Mouse (Mus musculus) cerebellum, postnatal 14 days (tissue): ENCODE results near the gene Cdan1.

Experiments
- DNase-seq, 2 experiments: peaks; one replicate each; pipeline ENCODE4 v3.0.0; 2021; ENCODE audit warnings: mixed read lengths in 2 of 2

Cdan1 gene

GRCm38 (mm10) chr2:120849449-120850423 lies at the start of gene Cdan1:
TSS of gene Cdan1 (minus strand) at chr2:120850128.
- DNase-seq, result peak; percentile 71 to 72

GRCm38 (mm10) chr2:120896361-120896760 lies 46.4 kb upstream of the Cdan1 start:
- no peak for DNase-seq

GRCm38 (mm10) chr2:120887601-120888000 lies 37.7 kb upstream of the Cdan1 start:
- DNase-seq, result no peak

- no peak for DNase-seq
Measured at GRCm38 (mm10) chr2:120873192-120873591, 23.3 kb upstream of the Cdan1 start.

GRCm38 (mm10) chr2:120871447-120872336 lies 21.8 kb upstream of the Cdan1 start:
- DNase-seq, result no peak

- no peak for DNase-seq
Measured at GRCm38 (mm10) chr2:120867336-120867735, 17.4 kb upstream of the Cdan1 start.

GRCm38 (mm10) chr2:120866561-120866960 lies 16.6 kb upstream of the Cdan1 start:
- peak; percentile 54 to 59 for DNase-seq

GRCm38 (mm10) chr2:120863389-120863788 lies 13.5 kb upstream of the Cdan1 start:
- DNase-seq, result no peak

GRCm38 (mm10) chr2:120860699-120861098 lies 10.8 kb upstream of the Cdan1 start:
- no peak for DNase-seq

- DNase-seq, result no peak
Measured at GRCm38 (mm10) chr2:120858131-120858530, 8.2 kb upstream of the Cdan1 start.

- no peak for DNase-seq
Measured at GRCm38 (mm10) chr2:120853151-120853550, 3.2 kb upstream of the Cdan1 start.

GRCm38 (mm10) chr2:120852626-120853025 lies 2.7 kb upstream of the Cdan1 start:
- no peak for DNase-seq

- peak; percentile 99 for DNase-seq
Measured at GRCm38 (mm10) chr2:120850424-120851082, 625 bp upstream of the Cdan1 start, which contains the start of gene Ttbk2. TSS of gene Ttbk2 (minus strand) at chr2:120850604.

GRCm38 (mm10) chr2:120845280-120845679 lies 4.6 kb downstream of the Cdan1 start:
- no peak for DNase-seq

GRCm38 (mm10) chr2:120843990-120844389 lies 5.9 kb downstream of the Cdan1 start:
- DNase-seq, result no peak

GRCm38 (mm10) chr2:120841211-120841610 lies 8.7 kb downstream of the Cdan1 start:
- DNase-seq, result no peak

GRCm38 (mm10) chr2:120835167-120835566 lies 14.8 kb downstream of the Cdan1 start:
- no peak for DNase-seq

- DNase-seq, result no peak
Measured at GRCm38 (mm10) chr2:120826936-120827638, 22.8 kb downstream of the Cdan1 start.

GRCm38 (mm10) chr2:120770265-120770935 lies 79.5 kb downstream of the Cdan1 start:
- DNase-seq, result no peak

- no peak for DNase-seq
Measured at GRCm38 (mm10) chr2:120761922-120762321, 88.0 kb downstream of the Cdan1 start.

- DNase-seq, result no peak
Measured at GRCm38 (mm10) chr2:120748041-120748440, 101.9 kb downstream of the Cdan1 start.
